Mouse (Mus musculus): ENCODE results near the gene Irf1.
A peak's percentile ranks its signal among the peaks of the same experiment; 100 is the strongest.

Gene Irf1

GRCm38 (mm10) chr11:53786058-53787031, 16.5 kb downstream of the Irf1 start:
- peak; percentile 34 for DNase-seq

- no peak for DNase-seq
These were observed 18.4 kb downstream of the Irf1 start for GRCm38 (mm10) chr11:53788196-53788595.

GRCm38 (mm10) chr11:53789277-53789676, 19.5 kb downstream of the Irf1 start:
- no peak for DNase-seq

GRCm38 (mm10) chr11:53792986-53793385, 23.2 kb downstream of the Irf1 start:
- no peak for DNase-seq

- DNase-seq, result peak; percentile 48
These were observed 24.2 kb downstream of the Irf1 start for GRCm38 (mm10) chr11:53794015-53794414.

- peak; percentile 82 for DNase-seq
These were observed 25.1 kb downstream of the Irf1 start for GRCm38 (mm10) chr11:53794671-53795557.

- DNase-seq, result no peak
These were observed 26.0 kb downstream of the Irf1 start for GRCm38 (mm10) chr11:53795813-53796212.

- DNase-seq, result no peak
These were observed 26.8 kb downstream of the Irf1 start for GRCm38 (mm10) chr11:53796409-53797151.

GRCm38 (mm10) chr11:53797386-53797920, 27.6 kb downstream of the Irf1 start:
- no peak for DNase-seq

- DNase-seq, result no peak
These were observed 28.4 kb downstream of the Irf1 start for GRCm38 (mm10) chr11:53798041-53798711.

GRCm38 (mm10) chr11:53800036-53800435, 30.2 kb downstream of the Irf1 start:
- no peak for DNase-seq

GRCm38 (mm10) chr11:53800975-53801374, 31.2 kb downstream of the Irf1 start:
- DNase-seq, result no peak

- no peak for DNase-seq
These were observed 33.3 kb downstream of the Irf1 start for GRCm38 (mm10) chr11:53803093-53803492.

- DNase-seq, result no peak
These were observed 33.7 kb downstream of the Irf1 start for GRCm38 (mm10) chr11:53803494-53803893.

- no peak for DNase-seq
These were observed 34.9 kb downstream of the Irf1 start for GRCm38 (mm10) chr11:53804569-53805344.

GRCm38 (mm10) chr11:53805786-53806185, 36.0 kb downstream of the Irf1 start:
- DNase-seq, result no peak

GRCm38 (mm10) chr11:53809354-53809753, 39.5 kb downstream of the Irf1 start:
- no peak for DNase-seq

- DNase-seq, result no peak
These were observed 40.3 kb downstream of the Irf1 start for GRCm38 (mm10) chr11:53810156-53810555.

GRCm38 (mm10) chr11:53810749-53811148, 40.9 kb downstream of the Irf1 start:
- no peak for DNase-seq

- DNase-seq, result no peak
These were observed 41.5 kb downstream of the Irf1 start for GRCm38 (mm10) chr11:53811312-53811711.

All from thymus, postnatal 14 days (tissue).